In genomic region chr9:79001930-79002329, GRCm38 (mm10) we compare ENCODE assay signal across 19 mouse cellular contexts.
A peak's percentile ranks its signal among the peaks of the same experiment; 100 is the strongest.
DNase-seq lines count a peak whose midpoint lies in the region; ATAC-seq and TF ChIP-seq lines count a peak whose summit lies in the region.
"Had no signal": no experiment of that assay in that cellular context is flagged by ENCODE, and none has a peak within 500 bp of the region (broad histone marks: within the 10 kb centered on the region; RNA-seq: fewer than 3 reads in every experiment).

No protein-coding gene starts in this region.

- no peaks in the 10 kb centered on the region for H3K4me1 ChIP-seq in embryonic facial prominence, embryonic 14.5 days (ENCODE audit: control insufficient read depth, insufficient read depth, low read length)
- no peaks in the 10 kb centered on the region for H3K4me1 ChIP-seq in embryonic facial prominence, embryonic 10.5 days
- H3K4me1 ChIP-seq in lung, postnatal 0 days (ENCODE audit: insufficient read depth, low read depth, low read length) = no peaks in the 10 kb centered on the region
- H3K4me1 ChIP-seq: embryonic facial prominence, embryonic 13.5 days; forebrain, embryonic 12.5 days; heart, embryonic 15.5 days; hindbrain, embryonic 13.5 days; kidney, embryonic 15.5 days; liver, embryonic 15.5 days; neural tube, embryonic 15.5 days had no signal

- no peak overlapping the region for H3K4me3 ChIP-seq in embryonic facial prominence, embryonic 14.5 days (ENCODE audit: low read depth, low read length)
- H3K4me3 ChIP-seq in embryonic facial prominence, embryonic 10.5 days = no peak overlapping the region
- no peak overlapping the region for H3K4me3 ChIP-seq in lung, postnatal 0 days (ENCODE audit: low read depth, low read length)
- H3K4me3 ChIP-seq: embryonic facial prominence, embryonic 13.5 days; forebrain, embryonic 12.5 days; heart, embryonic 15.5 days; hindbrain, embryonic 13.5 days; kidney, embryonic 15.5 days; liver, embryonic 15.5 days; neural tube, embryonic 15.5 days had no signal

- no peak for TF ChIP-seq CTCF in brain, embryonic 14.5 days (IDR thresholded peaks at IDR 0.05; ENCODE audit: borderline replicate concordance, extremely low read depth, insufficient read depth, insufficient read length)
- TF ChIP-seq CTCF in lung, postnatal 0 days (IDR thresholded peaks at IDR 0.05) = no peak

- DNase-seq in embryonic facial prominence, embryonic 14.5 days (ENCODE audit: low spot score) = peak; percentile 89
- DNase-seq in embryonic facial prominence, embryonic 10.5 days (ENCODE audit: low spot score) = no peak
- DNase-seq in kidney, postnatal 14 days = peak; percentile 21
- no peak for DNase-seq in kidney, adult 9 months
- peak; percentile 21 for DNase-seq in brain, embryonic 14.5 days (ENCODE audit: low read depth)
- DNase-seq in lung, postnatal 0 days (ENCODE audit: low spot score) = peak; percentile 91
- DNase-seq in spleen, postnatal 4 days (ENCODE audit: low spot score in 2 of 2) = no peak
- DNase-seq in left cerebral cortex, adult 18-20 months (ENCODE audit: low spot score in 2 of 2) = no peak
- DNase-seq: layer of hippocampus, adult 9-11 months; retina, postnatal 1 day; thymus, postnatal 4 days had no signal

- H3K27me3 ChIP-seq in embryonic facial prominence, embryonic 14.5 days (replicated peaks; ENCODE audit: control insufficient read depth, insufficient read depth, low read length) = no peaks in the 10 kb centered on the region
- H3K27me3 ChIP-seq in embryonic facial prominence, embryonic 10.5 days (replicated peaks; ENCODE audit: low read depth, poor library complexity, severe bottlenecking) = no peaks in the 10 kb centered on the region
- no peaks in the 10 kb centered on the region for H3K27me3 ChIP-seq in lung, postnatal 0 days (replicated peaks; ENCODE audit: insufficient read depth, low read length)
- H3K27me3 ChIP-seq: embryonic facial prominence, embryonic 13.5 days; forebrain, embryonic 12.5 days; heart, embryonic 15.5 days; hindbrain, embryonic 13.5 days; kidney, embryonic 15.5 days; liver, embryonic 15.5 days; neural tube, embryonic 15.5 days had no signal

- 54% methylated on average over 1 of the region's 1 CpGs for WGBS in embryonic facial prominence, embryonic 14.5 days
- 90% methylated on average over 1 of the region's 1 CpGs for WGBS in embryonic facial prominence, embryonic 10.5 days
- 17% methylated on average over 1 of the region's 1 CpGs for WGBS in lung, postnatal 0 days

- H3K4me2 ChIP-seq in embryonic facial prominence, embryonic 14.5 days (ENCODE audit: low read depth, low read length) = no peak overlapping the region
- H3K4me2 ChIP-seq in lung, postnatal 0 days (replicated peaks; ENCODE audit: low read depth, low read length) = no peak overlapping the region
- H3K4me2 ChIP-seq: embryonic facial prominence, embryonic 13.5 days; forebrain, embryonic 12.5 days; heart, embryonic 15.5 days; hindbrain, embryonic 13.5 days; kidney, embryonic 15.5 days; liver, embryonic 15.5 days; neural tube, embryonic 15.5 days had no signal

- ATAC-seq in embryonic facial prominence, embryonic 14.5 days (ENCODE audit: low read depth) = no peak
- ATAC-seq in lung, postnatal 0 days = peak; percentile 93
- ATAC-seq: activated CD4-positive, CD25-positive, alpha-beta regulatory T cell, adult 4 months had no signal

- peak; percentile 98 for TF ChIP-seq EP300 in lung, postnatal 0 days (IDR thresholded peaks at IDR 0.05)

- no peak overlapping the region for H3K27ac ChIP-seq in embryonic facial prominence, embryonic 14.5 days (replicated peaks; ENCODE audit: low read depth, low read length)
- H3K27ac ChIP-seq in embryonic facial prominence, embryonic 10.5 days (replicated peaks) = no peak overlapping the region
- H3K27ac ChIP-seq in lung, postnatal 0 days (ENCODE audit: low read length) = peak overlapping the region; percentile 76
- H3K27ac ChIP-seq: embryonic facial prominence, embryonic 13.5 days; forebrain, embryonic 12.5 days; heart, embryonic 15.5 days; hindbrain, embryonic 13.5 days; kidney, embryonic 15.5 days; liver, embryonic 15.5 days; neural tube, embryonic 15.5 days had no signal

- no peak overlapping the region for H3K9ac ChIP-seq in embryonic facial prominence, embryonic 14.5 days (ENCODE audit: low read depth, low read length)
- no peak overlapping the region for H3K9ac ChIP-seq in lung, postnatal 0 days (replicated peaks; ENCODE audit: low read depth)
- H3K9ac ChIP-seq: embryonic facial prominence, embryonic 13.5 days; forebrain, embryonic 12.5 days; heart, embryonic 15.5 days; hindbrain, embryonic 13.5 days; kidney, embryonic 15.5 days; liver, embryonic 15.5 days; neural tube, embryonic 15.5 days had no signal

- TF ChIP-seq POLR2A in brain, embryonic 14.5 days (IDR thresholded peaks at IDR 0.05; ENCODE audit: borderline replicate concordance, extremely low read depth, insufficient read depth, insufficient read length, poor library complexity, severe bottlenecking) = no peak

- H3K36me3 ChIP-seq in embryonic facial prominence, embryonic 14.5 days (ENCODE audit: control insufficient read depth, insufficient read depth, low read length) = no peaks in the 10 kb centered on the region
- H3K36me3 ChIP-seq in embryonic facial prominence, embryonic 10.5 days (replicated peaks) = no peaks in the 10 kb centered on the region
- H3K36me3 ChIP-seq in lung, postnatal 0 days (ENCODE audit: insufficient read depth, low read length) = no peaks in the 10 kb centered on the region
- H3K36me3 ChIP-seq: embryonic facial prominence, embryonic 13.5 days; forebrain, embryonic 12.5 days; heart, embryonic 15.5 days; hindbrain, embryonic 13.5 days; kidney, embryonic 15.5 days; liver, embryonic 15.5 days; neural tube, embryonic 15.5 days had no signal

- no peaks in the 10 kb centered on the region for H3K9me3 ChIP-seq in embryonic facial prominence, embryonic 14.5 days (ENCODE audit: control insufficient read depth, low read length)
- H3K9me3 ChIP-seq in embryonic facial prominence, embryonic 10.5 days = no peaks in the 10 kb centered on the region
- no peaks in the 10 kb centered on the region for H3K9me3 ChIP-seq in lung, postnatal 0 days (ENCODE audit: low read length)
- H3K9me3 ChIP-seq: embryonic facial prominence, embryonic 13.5 days; forebrain, embryonic 12.5 days; heart, embryonic 15.5 days; hindbrain, embryonic 13.5 days; kidney, embryonic 15.5 days; liver, embryonic 15.5 days; neural tube, embryonic 15.5 days had no signal

Comparison
In these comparisons a context has a peak if more than half of its experiments do, and no peak if none do; other contexts are left out.
1. DNase-seq: peak in embryonic facial prominence, embryonic 14.5 days (single experiment), kidney, postnatal 14 days (single experiment), brain, embryonic 14.5 days (single experiment) and lung, postnatal 0 days (single experiment); none in embryonic facial prominence, embryonic 10.5 days (single experiment), kidney, adult 9 months (single experiment), spleen, postnatal 4 days (0 of 2) and left cerebral cortex, adult 18-20 months (0 of 2).